Mouse (Mus musculus) lung, postnatal 0 days (tissue): ENCODE measurements around the gene Ddx10.
A peak's percentile ranks its signal among the peaks of the same experiment; 100 is the strongest.

Source experiments
- CTCF ChIP-seq: IDR thresholded peaks from 2 replicates; pipeline ENCODE4 v1.5.1; 2016; ENCODE audit warnings: antibody characterized with exemption, mild to moderate bottlenecking
- EP300 ChIP-seq: IDR thresholded peaks from 2 replicates; pipeline ENCODE4 v1.6.1; 2016; ENCODE audit warnings: antibody characterized with exemption, mild to moderate bottlenecking, control low read depth

DNA sequence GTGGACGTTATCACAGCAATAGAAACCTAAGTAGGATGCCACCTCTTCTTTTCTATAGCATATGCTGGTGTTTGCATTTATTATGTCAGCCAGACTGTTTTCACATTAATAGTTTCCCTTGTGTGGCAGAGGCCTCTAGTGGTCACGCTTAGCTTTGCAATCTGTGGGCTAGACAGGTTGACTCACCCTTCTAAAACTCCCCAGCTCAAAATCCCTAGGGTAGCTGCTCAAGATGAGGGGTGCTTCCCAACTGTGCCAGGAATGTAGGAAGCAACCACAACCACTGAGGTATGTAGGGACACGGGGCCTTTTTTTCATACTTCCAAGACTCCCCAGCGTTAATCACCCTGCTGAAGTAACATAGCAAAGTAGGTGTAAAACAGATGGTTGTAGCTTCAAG, 103.6 kb downstream of the Ddx10 start:
- TF ChIP-seq CTCF, result peak; percentile 87
- TF ChIP-seq EP300, result no peak
